Mouse (Mus musculus): ENCODE results near the gene Itpk1.

DNA sequence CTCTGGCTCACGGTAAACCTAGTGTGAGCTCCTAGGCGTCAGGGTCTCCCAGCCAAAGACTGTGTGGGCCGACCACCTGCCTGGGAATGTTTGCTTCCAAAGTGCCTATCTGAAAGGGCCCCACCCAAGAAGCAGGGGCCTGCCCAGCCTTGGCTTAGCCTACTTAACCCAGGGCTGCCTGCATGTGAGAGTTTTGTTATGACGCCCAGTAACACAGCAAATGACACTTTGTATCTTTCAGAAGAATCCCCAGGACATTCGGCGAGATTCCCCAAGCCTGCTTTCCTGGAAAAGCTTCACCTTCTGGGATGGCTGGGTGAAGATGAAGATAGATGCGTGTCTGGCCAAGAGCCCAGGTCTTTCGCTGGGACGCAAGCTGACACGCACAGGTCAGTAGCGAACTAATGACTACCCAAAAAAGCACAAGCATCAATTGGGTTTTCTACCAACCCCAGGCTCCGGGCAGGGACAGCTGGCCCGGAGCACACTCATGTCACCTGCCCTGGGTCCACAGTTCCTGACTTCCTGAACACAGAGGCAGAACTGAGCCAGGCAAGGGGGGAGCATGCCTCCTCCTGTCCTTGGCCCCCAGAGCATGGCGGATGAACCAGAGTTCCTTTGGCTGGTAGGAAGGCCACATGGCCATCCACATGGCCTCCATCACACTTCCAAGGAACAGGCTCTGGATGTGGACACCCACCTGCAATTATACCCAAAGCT is 7.9 kb downstream of the Itpk1 start:
- TF ChIP-seq CTCF (IDR thresholded peaks at IDR 0.05; ENCODE audit: low read depth, low read length): no peak
- no peak for TF ChIP-seq POLR2A (IDR thresholded peaks at IDR 0.05; ENCODE audit: insufficient read depth, low read length)
- no peak for TF ChIP-seq EP300 (IDR thresholded peaks at IDR 0.05; ENCODE audit: insufficient read depth, low read depth, low read length)
